Mouse (Mus musculus) liver, embryonic 11.5 days (tissue): Measurements from ENCODE around the gene BC067074. TPM values are rescaled to one million over a fixed set of nuclear protein-coding genes. Genes with fewer than 3 reads are reported as not detected.

Experiments used
- ATAC-seq: fragments of 200-750 bp; cut with Nextera tagmentation; replicated peaks from 2 replicates; pipeline ENCODE4 v1.8.0; 2017; ENCODE audit warnings: moderate number of reproducible peaks, mild to moderate bottlenecking, moderate TSS enrichment, moderate library complexity; ENCODE audit not compliant: low FRiP score
- DNase-seq: peaks from one replicate; pipeline ENCODE4 v3.0.0-alpha.2; 2017; ENCODE audit warnings: low spot score
- H3K27ac ChIP-seq: fragments of 300-500 bp; sonication (generic); 2 replicates; pipeline ENCODE4 v1.5.1; 2014; ENCODE audit warnings: mild to moderate bottlenecking, low read depth, low read length, control low read depth
- H3K27me3 ChIP-seq: fragments of 300-500 bp; sonication (generic); replicated peaks from 2 replicates; pipeline ENCODE4 v1.6.1; 2014; ENCODE audit warnings: low read length, mixed read lengths; ENCODE audit not compliant: control insufficient read depth, insufficient read depth
- H3K36me3 ChIP-seq: fragments of 300-500 bp; sonication (generic); 2 replicates; pipeline ENCODE4 v1.6.1; 2014; ENCODE audit warnings: mild to moderate bottlenecking, low read length, moderate library complexity, mixed read lengths; ENCODE audit not compliant: control insufficient read depth, insufficient read depth
- H3K4me1 ChIP-seq: fragments of 300-500 bp; sonication (generic); replicated peaks from 2 replicates; pipeline ENCODE4 v1.6.1; 2014; ENCODE audit warnings: low read length, mixed read lengths; ENCODE audit not compliant: control insufficient read depth, insufficient read depth
- H3K4me2 ChIP-seq: fragments of 300-500 bp; sonication (generic); 2 replicates; pipeline ENCODE4 v1.6.1; 2014; ENCODE audit warnings: mild to moderate bottlenecking, control low read depth, moderate library complexity
- H3K4me3 ChIP-seq: fragments of 300-500 bp; sonication (generic); 2 replicates; pipeline ENCODE4 v1.5.1; 2014; ENCODE audit warnings: low read depth, low read length, control low read depth
- H3K9ac ChIP-seq: fragments of 300-500 bp; sonication (generic); 2 replicates; pipeline ENCODE4 v1.6.1; 2014; ENCODE audit warnings: low read depth, low read length, control low read depth
- H3K9me3 ChIP-seq: fragments of 300-500 bp; sonication (generic); 2 replicates; pipeline ENCODE4 v1.6.1; 2016; ENCODE audit warnings: low read length, inconsistent platforms, mixed read lengths; ENCODE audit not compliant: control insufficient read depth
- WGBS: fragments of 180-500 bp; shearing (Covaris S2); extraction: QIAGEN DNeasy Blood & Tissue Kit; methylation state at CpG from one replicate; pipeline ENCODE4 v1.1.7; 2014; 5-methylcytosine and 5-hydroxymethylcytosine counted together
- polyA plus RNA-seq: library from polyadenylated mRNA; unstranded; fragments of >200 nt; fragmentation: Nextera tagmentation; extraction: Ambion mirVana; gene quantifications from 2 replicates; pipeline ENCODE4 v1.2.1, GENCODE M21; 2014

The BC067074 gene
- polyA plus RNA-seq, 1 experiment from 2014 or later = 1.2 TPM

DNA sequence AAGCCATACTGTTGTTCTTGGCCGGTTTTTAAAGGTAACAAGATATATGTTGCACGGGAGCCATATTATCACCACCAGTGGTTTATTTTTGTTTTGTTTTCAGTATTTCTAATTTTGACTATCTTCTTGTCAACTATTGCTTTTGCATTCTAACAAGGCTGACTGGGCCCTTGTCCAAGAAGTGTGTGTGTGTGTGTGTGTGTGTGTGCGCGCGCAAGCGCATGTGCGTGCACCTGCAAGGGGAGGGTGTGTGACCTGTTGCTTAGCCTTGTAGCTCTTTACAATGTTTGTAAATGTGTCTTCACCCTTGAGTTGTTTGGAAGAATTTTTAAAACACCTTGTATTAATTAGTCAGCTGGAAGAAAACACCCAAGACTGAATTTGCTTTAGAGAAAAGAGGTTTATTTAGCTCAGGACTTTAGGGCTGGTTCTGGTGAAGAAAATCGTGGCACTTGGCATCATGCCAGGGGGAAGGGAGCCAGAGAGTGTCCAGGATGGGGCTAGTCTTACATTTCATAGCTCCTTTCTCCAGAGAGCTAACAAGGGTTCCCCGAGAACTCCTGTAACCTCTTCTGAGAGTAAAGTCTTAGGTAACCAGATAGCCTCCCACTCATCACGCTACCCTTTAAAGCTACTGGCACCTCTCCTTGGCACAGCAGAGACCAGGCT is 3.0 kb downstream of the BC067074 start:
- Histone ChIP-seq H3K4me3 (no peak overlapping the region), H3K9ac (no peak overlapping the region), H3K36me3 (no peaks in the 10 kb centered on the region), H3K4me1 (no peaks in the 10 kb centered on the region), H3K4me2 (no peak overlapping the region), H3K27me3 (peaks cover 23% of the 10 kb centered on the region), H3K9me3 (no peaks in the 10 kb centered on the region), H3K27ac (no peak overlapping the region)
- ATAC-seq = no peak
- WGBS = 87% methylated on average over 10 of the region's 10 CpGs
- DNase-seq = no peak

DNA sequence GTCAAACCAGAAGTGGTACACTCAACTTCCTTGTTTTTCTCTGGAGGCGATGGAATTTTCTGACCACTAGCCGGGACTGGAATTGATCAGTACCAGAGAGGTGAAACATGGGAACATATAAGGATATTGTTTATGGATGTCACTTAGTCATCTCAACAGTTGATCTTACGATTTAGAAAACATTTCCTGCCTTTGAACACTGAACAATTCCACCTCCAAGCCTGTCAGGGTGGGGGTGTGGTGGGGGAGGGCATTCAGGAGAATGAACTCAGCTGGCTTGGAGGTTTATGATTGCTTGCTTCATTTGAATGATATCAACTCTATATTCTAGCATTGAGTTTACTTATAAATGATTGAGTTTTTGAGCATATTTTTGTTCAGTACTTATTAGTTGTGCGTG is 13.6 kb downstream of the BC067074 start:
- no peaks in the 10 kb centered on the region for H3K36me3 ChIP-seq
- ATAC-seq (no peak), DNase-seq (no peak)
- 82% methylated on average over 4 of the region's 4 CpGs for WGBS
- H3K4me1 ChIP-seq = no peaks in the 10 kb centered on the region
- no peaks in the 10 kb centered on the region for H3K9me3 ChIP-seq
- H3K4me2 ChIP-seq = no peak overlapping the region
- H3K9ac ChIP-seq = no peak overlapping the region
- H3K27me3 ChIP-seq = no peaks in the 10 kb centered on the region
- H3K4me3 ChIP-seq = no peak overlapping the region
- no peak overlapping the region for H3K27ac ChIP-seq

DNA sequence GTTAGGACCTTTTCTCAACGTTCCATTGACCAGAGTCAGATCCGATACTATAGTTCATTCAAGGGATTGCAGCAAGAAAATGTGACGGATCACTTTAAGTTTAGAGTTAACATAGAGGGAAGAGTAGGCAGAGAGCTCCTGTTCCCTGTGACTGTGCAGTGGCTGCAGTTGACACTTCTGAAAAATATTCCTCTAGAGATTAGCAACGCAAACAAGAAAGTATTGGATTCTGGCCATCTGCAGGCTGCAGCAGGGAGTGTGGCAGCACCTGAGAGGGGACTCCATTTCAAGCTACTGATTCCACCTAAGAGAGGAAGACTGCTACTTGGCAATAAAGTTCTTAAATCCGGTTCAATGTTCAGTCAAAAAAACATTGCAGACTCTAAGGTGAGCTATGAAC is 26.6 kb downstream of the BC067074 start:
- Histone ChIP-seq H3K4me2 (no peak overlapping the region), H3K9ac (no peak overlapping the region), H3K4me3 (no peak overlapping the region), H3K4me1 (no peaks in the 10 kb centered on the region), H3K36me3 (no peaks in the 10 kb centered on the region), H3K27ac (no peak overlapping the region), H3K9me3 (no peaks in the 10 kb centered on the region), H3K27me3 (no peaks in the 10 kb centered on the region)
- ATAC-seq (no peak), DNase-seq (no peak)
- 82% methylated on average over 5 of the region's 5 CpGs for WGBS

DNA sequence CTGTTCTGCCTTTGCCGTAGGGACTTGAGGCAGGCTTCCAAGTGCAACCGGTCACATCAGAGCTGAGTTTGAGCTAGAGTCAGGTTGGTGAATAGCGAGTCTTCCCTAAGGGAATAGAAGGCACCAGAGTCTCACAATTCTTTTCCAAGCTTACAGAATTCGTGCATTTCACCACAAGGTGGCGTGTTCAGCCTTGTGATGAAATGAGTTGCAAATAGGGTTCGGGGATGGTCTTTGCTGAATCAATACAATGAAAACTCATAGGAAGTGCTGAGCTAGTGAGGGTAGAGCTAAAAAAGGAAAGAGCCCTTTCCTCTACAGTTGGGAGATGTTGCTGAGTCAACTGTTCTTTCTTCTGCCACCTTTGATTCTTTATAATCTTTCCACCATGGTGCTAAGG is 29.0 kb downstream of the BC067074 start:
- no peaks in the 10 kb centered on the region for H3K36me3 ChIP-seq
- no peak overlapping the region for H3K27ac ChIP-seq
- no peak; the same call in 1 of the 2 replicates for ATAC-seq
- 16% methylated on average over 6 of the region's 6 CpGs for WGBS
- H3K9me3 ChIP-seq = no peaks in the 10 kb centered on the region
- no peaks in the 10 kb centered on the region for H3K27me3 ChIP-seq
- no peak for DNase-seq
- no peaks in the 10 kb centered on the region for H3K4me1 ChIP-seq
- H3K9ac ChIP-seq = no peak overlapping the region
- no peak overlapping the region for H3K4me3 ChIP-seq
- no peak overlapping the region for H3K4me2 ChIP-seq

DNA sequence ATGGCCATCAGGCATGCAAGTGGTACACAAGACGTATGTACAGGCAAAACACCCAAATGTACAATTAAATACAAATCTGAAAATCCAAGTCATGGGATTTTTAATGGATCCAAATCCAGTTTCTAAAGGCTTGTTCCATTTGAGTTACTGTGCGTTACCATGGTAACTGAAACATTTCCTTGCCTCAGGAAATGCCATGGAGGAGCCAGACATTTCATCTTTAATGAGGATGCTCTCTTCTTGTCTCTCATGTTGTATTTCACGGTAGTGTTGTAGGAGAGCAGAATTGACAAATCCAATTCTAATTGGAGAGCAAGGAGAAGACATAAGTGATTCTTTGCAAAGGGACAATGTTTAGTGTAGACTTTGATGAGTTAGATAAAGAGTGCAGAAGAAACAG is 31.3 kb downstream of the BC067074 start:
- WGBS = 84% methylated on average over 3 of the region's 3 CpGs
- ATAC-seq = no peak
- Histone ChIP-seq H3K27ac (no peak overlapping the region), H3K27me3 (no peaks in the 10 kb centered on the region), H3K4me3 (no peak overlapping the region), H3K4me1 (no peaks in the 10 kb centered on the region), H3K4me2 (no peak overlapping the region), H3K9me3 (no peaks in the 10 kb centered on the region), H3K36me3 (no peaks in the 10 kb centered on the region), H3K9ac (no peak overlapping the region)
- DNase-seq = no peak

DNA sequence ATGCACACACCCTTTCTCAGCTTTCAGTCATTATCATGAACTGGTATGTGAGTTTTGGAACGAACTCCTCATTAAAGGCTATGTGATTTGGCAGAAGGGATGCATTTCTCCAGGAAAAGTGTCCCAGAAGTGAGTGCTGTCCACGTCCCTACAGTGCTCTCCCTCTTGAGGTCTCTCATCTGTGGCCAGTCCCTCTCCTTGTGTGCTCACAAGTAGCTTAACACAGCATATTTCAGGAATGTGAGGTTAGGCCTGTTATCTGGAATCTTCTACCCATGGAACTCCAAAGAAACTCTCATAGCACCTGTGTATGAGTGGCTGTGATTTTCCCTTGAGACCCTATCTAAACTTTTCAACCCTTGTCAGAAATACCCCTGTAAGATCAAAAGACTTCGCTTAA is 32.7 kb downstream of the BC067074 start:
- Histone ChIP-seq H3K9me3 (no peaks in the 10 kb centered on the region), H3K4me3 (no peak overlapping the region), H3K4me1 (no peaks in the 10 kb centered on the region), H3K9ac (no peak overlapping the region), H3K4me2 (no peak overlapping the region), H3K27ac (no peak overlapping the region), H3K36me3 (no peaks in the 10 kb centered on the region), H3K27me3 (no peaks in the 10 kb centered on the region)
- ATAC-seq (no peak), DNase-seq (no peak)
- WGBS = 70% methylated on average over 3 of the region's 3 CpGs

DNA sequence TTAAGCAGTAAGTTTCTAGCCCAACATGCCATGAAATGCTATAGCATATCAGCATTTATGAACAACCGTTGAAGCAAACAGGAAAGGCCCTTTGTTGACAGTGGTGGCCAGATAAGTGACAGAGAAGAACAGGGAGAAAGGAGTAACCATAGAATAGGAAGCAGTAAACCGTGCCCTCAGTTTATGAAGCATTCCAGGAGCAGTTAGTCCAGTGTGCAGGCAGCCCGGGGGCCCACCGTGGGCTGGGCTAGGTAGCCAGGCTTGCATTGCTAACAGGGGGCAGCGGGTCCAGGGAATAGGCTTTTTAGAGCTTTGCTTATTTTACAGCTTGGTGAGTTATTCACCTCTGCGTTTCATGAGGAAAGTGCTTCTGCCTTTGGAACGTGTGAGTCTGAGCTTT is 39.3 kb downstream of the BC067074 start:
- Histone ChIP-seq H3K4me3 (no peak overlapping the region), H3K27me3 (no peaks in the 10 kb centered on the region), H3K4me2 (peak overlapping the region; percentile 12; the same call in 1 of the 2 replicates), H3K9ac (no peak overlapping the region), H3K36me3 (no peaks in the 10 kb centered on the region), H3K27ac (peak overlapping the region; percentile 21), H3K9me3 (no peaks in the 10 kb centered on the region), H3K4me1 (peaks cover 3% of the 10 kb centered on the region; the same call in 1 of the 2 replicates)
- no peak for ATAC-seq
- DNase-seq = no peak
- WGBS = 39% methylated on average over 7 of the region's 7 CpGs

DNA sequence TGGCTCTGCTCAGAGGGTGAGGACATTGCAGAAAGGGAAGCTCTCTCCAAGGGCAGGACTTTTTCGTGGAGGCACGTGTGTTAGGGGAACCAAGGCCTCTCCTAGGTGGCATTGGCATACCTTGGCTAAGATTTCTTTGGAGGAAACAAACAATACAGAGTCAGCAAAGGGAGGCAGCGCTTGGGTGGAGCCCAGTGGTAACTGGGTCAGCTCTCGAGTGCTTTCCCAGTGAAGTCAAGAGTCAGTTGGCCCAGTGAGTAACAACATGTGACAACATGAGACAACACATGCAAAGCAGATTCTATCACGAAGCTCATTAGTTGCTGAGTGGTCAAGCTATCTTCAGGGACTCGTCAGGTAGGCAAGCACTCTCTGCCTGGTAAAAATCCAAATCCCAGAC is 40.4 kb downstream of the BC067074 start:
- no peak overlapping the region for H3K9ac ChIP-seq
- no peak overlapping the region for H3K27ac ChIP-seq
- H3K9me3 ChIP-seq = no peaks in the 10 kb centered on the region
- H3K4me2 ChIP-seq = no peak overlapping the region
- no peaks in the 10 kb centered on the region for H3K36me3 ChIP-seq
- H3K27me3 ChIP-seq = no peaks in the 10 kb centered on the region
- WGBS = 77% methylated on average over 6 of the region's 6 CpGs
- peaks cover 3% of the 10 kb centered on the region; the same call in 1 of the 2 replicates for H3K4me1 ChIP-seq
- DNase-seq (no peak), ATAC-seq (no peak)
- no peak overlapping the region for H3K4me3 ChIP-seq

DNA sequence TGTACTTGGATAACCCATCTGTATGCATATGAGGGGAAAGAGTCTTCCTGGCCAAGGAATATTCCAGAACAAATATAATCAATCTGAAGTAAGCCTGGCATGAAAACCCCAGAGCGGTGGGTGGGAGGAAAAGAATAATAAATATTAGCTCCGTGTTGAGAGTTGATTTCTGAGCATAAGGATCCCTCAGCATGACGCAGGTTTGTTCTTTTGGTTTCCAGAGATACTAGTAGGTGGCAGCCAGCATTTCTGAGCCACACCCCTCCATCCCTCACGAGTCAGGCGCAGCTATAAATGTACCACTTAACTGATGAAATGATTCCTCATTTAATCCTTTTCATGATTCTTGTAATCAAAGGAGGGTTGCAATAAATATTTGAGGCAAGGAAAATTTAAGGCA is 41.0 kb downstream of the BC067074 start:
- WGBS = 71% methylated on average over 5 of the region's 5 CpGs
- DNase-seq (no peak), ATAC-seq (no peak)
- H3K9me3 ChIP-seq = no peaks in the 10 kb centered on the region
- H3K27ac ChIP-seq = no peak overlapping the region
- no peak overlapping the region for H3K9ac ChIP-seq
- H3K4me2 ChIP-seq = no peak overlapping the region
- H3K36me3 ChIP-seq = no peaks in the 10 kb centered on the region
- no peaks in the 10 kb centered on the region for H3K27me3 ChIP-seq
- peaks cover 3% of the 10 kb centered on the region; the same call in 1 of the 2 replicates for H3K4me1 ChIP-seq
- no peak overlapping the region for H3K4me3 ChIP-seq
